Mouse (Mus musculus) limb, embryonic 12.5 days (tissue): ENCODE measurements at regions not wholly inside any gene's neighbourhood (a gene's known extent, or its start where the extent isn't known, plus 50 kb on each side); places are given as distances from the start of the nearest gene placed in this dataset.

Source experiments
- ATAC-seq: fragments of 200-750 bp; cut with Nextera tagmentation; 2 replicates; pipeline ENCODE4 v1.8.0; 2017; ENCODE audit warnings: low read depth, moderate TSS enrichment; ENCODE audit not compliant: insufficient number of reproducible peaks, insufficient read depth, low FRiP score, low TSS enrichment
- H3K27ac ChIP-seq: fragments of 300-500 bp; sonication (generic); 2 replicates; pipeline ENCODE4 v1.5.1; 2016; ENCODE audit warnings: mild to moderate bottlenecking, moderate library complexity
- H3K27me3 ChIP-seq: fragments of 300-500 bp; sonication (generic); 2 replicates; pipeline ENCODE4 v1.6.1; 2016; ENCODE audit warnings: mild to moderate bottlenecking, moderate library complexity
- H3K36me3 ChIP-seq: fragments of 300-500 bp; sonication (generic); 2 replicates; pipeline ENCODE4 v1.6.1; 2016; ENCODE audit warnings: mild to moderate bottlenecking, moderate library complexity
- H3K4me1 ChIP-seq: fragments of 300-500 bp; sonication (generic); replicated peaks from 2 replicates; pipeline ENCODE4 v1.6.1; 2016
- H3K4me2 ChIP-seq: fragments of 300-500 bp; sonication (generic); 2 replicates; pipeline ENCODE4 v1.6.1; 2016; ENCODE audit warnings: mild to moderate bottlenecking, moderate library complexity
- H3K4me3 ChIP-seq: fragments of 300-500 bp; sonication (generic); replicated peaks from 2 replicates; pipeline ENCODE4 v1.5.1; 2016; ENCODE audit warnings: mild to moderate bottlenecking
- H3K9ac ChIP-seq: fragments of 300-500 bp; sonication (generic); replicated peaks from 2 replicates; pipeline ENCODE4 v1.6.1; 2016; ENCODE audit warnings: mild to moderate bottlenecking, moderate library complexity
- H3K9me3 ChIP-seq: fragments of 300-500 bp; sonication (generic); 2 replicates; pipeline ENCODE4 v1.6.1; 2016; ENCODE audit warnings: mild to moderate bottlenecking, moderate library complexity
- WGBS: fragments of 180-500 bp; shearing (Covaris S2); methylation state at CpG from one replicate; pipeline ENCODE4 v1.1.7; 2016; 5-methylcytosine and 5-hydroxymethylcytosine counted together

DNA sequence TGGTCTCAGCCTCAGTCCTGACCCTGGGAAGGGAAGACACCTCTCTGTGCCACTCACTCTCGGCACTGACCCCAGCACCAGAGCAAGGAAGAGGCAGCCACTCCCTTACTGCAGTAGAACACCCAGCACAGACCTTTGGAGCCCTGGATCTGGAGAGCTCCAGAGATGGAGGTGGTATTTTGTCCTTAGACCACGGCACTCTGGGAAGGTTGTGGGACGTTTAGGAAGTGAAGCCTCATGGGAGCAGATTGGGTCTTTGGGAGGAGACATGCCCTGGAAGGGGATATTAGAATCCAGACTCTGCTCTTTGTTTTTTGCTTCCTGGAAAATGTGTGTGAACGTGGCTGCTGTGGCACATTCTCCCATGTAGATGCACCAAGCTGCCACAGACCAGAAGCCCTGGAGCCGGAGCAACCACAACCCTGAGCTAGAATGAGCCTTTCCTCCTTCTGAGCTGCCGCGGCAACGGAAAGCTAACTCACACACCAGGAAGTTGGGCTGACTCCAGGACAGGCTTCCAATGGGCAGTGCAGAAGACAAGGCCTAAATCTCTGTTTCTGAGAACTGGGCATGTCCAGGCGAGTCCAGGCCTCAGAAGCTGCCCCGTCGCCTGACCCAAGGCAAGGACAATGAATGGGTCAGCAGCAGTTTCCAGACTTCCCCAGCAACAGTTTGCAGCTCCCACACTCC, 356.9 kb upstream of the Kcnab2 start:
- peaks cover 13% of the 10 kb centered on the region for H3K27me3 ChIP-seq
- H3K4me1 ChIP-seq: no peaks in the 10 kb centered on the region
- no peak overlapping the region for H3K9ac ChIP-seq
- no peaks in the 10 kb centered on the region for H3K36me3 ChIP-seq
- 75% methylated on average over 11 of the region's 11 CpGs for WGBS
- no peak overlapping the region for H3K27ac ChIP-seq
- no peak overlapping the region for H3K4me2 ChIP-seq
- no peak overlapping the region for H3K4me3 ChIP-seq
- no peak for ATAC-seq
- peaks cover 14% of the 10 kb centered on the region; the same call in 1 of the 2 replicates for H3K9me3 ChIP-seq

DNA sequence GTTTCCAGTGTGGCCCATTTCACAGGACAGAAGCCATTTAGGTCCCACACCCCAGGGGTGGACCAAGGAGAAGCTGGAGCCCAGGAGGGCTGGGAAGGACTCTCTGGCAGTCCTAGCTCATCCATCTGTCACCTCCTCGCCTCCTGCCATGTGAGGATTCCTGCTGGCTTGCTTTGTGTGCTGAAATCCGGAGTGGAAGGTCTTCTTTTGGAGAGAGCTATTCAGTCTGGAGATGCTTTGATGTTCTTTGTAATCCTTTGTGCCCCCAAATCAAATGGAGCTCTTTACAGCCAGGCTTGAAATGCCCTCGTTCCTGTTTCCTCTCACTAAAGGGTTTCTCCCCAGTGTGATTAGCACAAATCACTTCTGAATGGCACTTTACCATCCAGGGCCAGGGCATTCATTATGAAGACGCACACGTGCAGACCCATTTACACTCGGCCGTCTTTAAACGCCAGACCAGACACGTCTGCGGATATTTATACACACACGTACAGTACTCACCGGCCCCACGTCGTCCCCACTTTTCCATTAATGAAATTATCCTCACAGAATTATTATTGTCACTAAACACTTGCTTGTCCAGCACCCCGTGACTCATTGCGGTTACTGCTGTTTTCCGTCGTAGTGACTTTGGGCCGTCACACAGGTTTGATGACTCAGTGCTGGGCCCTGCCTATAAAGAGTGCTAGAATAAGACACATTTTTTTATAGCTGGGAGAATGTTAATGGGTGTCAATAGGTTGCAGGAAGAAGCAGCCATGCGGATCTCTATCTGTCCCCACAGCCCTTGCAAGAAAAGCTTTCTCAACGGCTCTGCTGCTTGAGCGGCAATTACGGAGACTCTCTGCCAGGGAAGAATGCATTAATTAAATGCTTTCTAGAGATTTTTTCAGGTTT, 356.0 kb upstream of the Kcnab2 start:
- no peak overlapping the region for H3K4me3 ChIP-seq
- no peak overlapping the region for H3K27ac ChIP-seq
- peaks cover 15% of the 10 kb centered on the region for H3K9me3 ChIP-seq
- no peaks in the 10 kb centered on the region for H3K36me3 ChIP-seq
- H3K4me2 ChIP-seq: no peak overlapping the region
- no peaks in the 10 kb centered on the region for H3K4me1 ChIP-seq
- ATAC-seq: no peak
- 31% methylated on average over 23 of the region's 23 CpGs for WGBS
- peaks cover 13% of the 10 kb centered on the region for H3K27me3 ChIP-seq
- no peak overlapping the region for H3K9ac ChIP-seq

- Histone ChIP-seq H3K9me3 (peaks cover 23% of the 10 kb centered on the region), H3K27ac (no peak overlapping the region), H3K9ac (no peak overlapping the region), H3K4me3 (no peak overlapping the region), H3K4me2 (no peak overlapping the region), H3K4me1 (no peaks in the 10 kb centered on the region), H3K27me3 (peaks cover 13% of the 10 kb centered on the region), H3K36me3 (no peaks in the 10 kb centered on the region)
- 89% methylated on average over 10 of the region's 10 CpGs for WGBS
- no peak for ATAC-seq
Measured at GRCm38 (mm10) chr4:152832757-152833363, 355.2 kb upstream of the Kcnab2 start.

- H3K9ac ChIP-seq: no peak overlapping the region
- 26% methylated on average over 12 of the region's 12 CpGs for WGBS
- no peaks in the 10 kb centered on the region for H3K36me3 ChIP-seq
- no peak for ATAC-seq
- 0 out of 2 replicates have a peak, but pooled peaks cover 6% of the 10 kb centered on the region for H3K4me1 ChIP-seq
- H3K4me3 ChIP-seq: no peak overlapping the region
- peaks cover 20% of the 10 kb centered on the region for H3K9me3 ChIP-seq
- H3K27me3 ChIP-seq: peaks cover 39% of the 10 kb centered on the region
- no peak overlapping the region for H3K27ac ChIP-seq
- H3K4me2 ChIP-seq: no peak overlapping the region
Measured at GRCm38 (mm10) chr4:152825185-152825584, 347.5 kb upstream of the Kcnab2 start.

DNA sequence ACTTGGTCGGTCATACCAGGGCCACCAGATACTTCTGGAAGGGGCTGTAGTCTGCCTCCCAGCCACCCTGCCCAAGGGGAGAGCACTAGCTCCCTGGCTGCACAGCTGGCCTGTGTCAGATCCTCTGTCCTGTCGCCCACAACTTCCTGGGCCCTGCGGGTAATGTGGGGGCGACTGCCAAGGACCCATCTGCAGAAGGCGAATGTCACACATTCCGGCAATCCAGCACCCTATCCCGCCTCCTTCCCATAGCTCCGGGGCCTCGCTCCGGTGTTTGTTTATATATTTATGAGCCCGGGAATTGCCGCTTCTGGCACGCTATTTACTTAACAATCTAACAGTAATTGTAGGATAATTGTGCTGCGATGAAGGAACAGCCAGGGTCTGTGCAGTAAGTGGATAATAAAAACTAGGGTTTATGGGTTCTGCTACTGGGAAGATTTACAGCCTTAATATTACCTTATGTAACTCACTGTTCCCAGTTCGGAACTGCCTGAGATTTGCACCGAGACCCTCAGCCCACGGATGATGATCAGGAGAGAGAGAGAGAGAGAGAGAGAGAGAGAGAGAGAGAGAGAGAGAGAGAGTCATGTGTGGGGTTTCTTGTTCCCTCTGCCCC, 338.6 kb upstream of the Kcnab2 start:
- Histone ChIP-seq H3K4me2 (no peak overlapping the region), H3K4me3 (no peak overlapping the region), H3K36me3 (no peaks in the 10 kb centered on the region), H3K27ac (no peak overlapping the region), H3K9ac (no peak overlapping the region), H3K9me3 (no peaks in the 10 kb centered on the region), H3K27me3 (peaks cover 35% of the 10 kb centered on the region), H3K4me1 (peaks cover 9% of the 10 kb centered on the region)
- ATAC-seq: no peak
- WGBS: 19% methylated on average over 17 of the region's 17 CpGs

DNA sequence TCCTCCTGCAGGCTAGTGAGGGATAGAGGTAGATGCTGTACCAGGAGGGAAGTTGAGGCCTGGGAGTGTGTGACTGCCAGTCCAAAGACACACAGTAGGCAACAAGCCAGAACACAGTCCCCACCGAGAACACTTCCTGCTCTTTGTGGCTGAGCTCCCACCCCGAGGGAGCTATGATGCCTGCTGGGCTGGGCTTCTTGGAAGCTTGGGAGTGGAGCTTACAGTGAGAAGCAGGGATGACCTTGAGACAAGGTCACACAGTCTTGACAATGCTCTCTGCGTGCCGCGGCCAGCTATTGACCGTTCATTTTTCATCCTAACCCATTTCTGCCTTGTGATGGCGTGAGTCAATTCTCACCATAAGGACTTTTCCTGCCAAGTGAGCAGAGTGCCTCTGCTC, 328.9 kb upstream of the Kcnab2 start:
- no peak for ATAC-seq
- H3K27me3 ChIP-seq: 0 out of 2 replicates have a peak, but pooled peaks cover 5% of the 10 kb centered on the region
- no peak overlapping the region for H3K4me2 ChIP-seq
- WGBS: 84% methylated on average over 7 of the region's 7 CpGs
- H3K36me3 ChIP-seq: no peaks in the 10 kb centered on the region
- no peak overlapping the region for H3K4me3 ChIP-seq
- no peaks in the 10 kb centered on the region for H3K4me1 ChIP-seq
- no peak overlapping the region for H3K27ac ChIP-seq
- H3K9me3 ChIP-seq: no peaks in the 10 kb centered on the region
- no peak overlapping the region for H3K9ac ChIP-seq

DNA sequence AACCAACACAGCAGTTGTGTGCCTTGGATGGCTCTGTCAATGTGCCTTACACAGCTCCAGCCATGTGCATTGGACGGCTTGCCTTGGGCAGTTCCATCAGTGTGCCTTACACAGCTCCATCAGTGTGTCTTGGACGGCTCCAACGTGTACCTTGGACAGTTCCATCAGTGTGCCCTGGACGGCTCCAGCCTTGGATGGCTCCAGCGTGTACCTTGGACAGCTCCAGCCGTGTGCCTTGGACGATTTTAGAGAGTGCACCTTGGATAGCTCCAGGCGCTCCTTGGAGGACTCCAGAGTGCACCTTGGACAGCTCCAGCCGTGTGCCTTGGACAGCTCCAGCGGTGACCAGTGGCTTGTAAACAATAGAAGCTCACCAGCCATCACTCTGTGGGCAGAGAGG, 321.7 kb upstream of the Kcnab2 start:
- H3K4me2 ChIP-seq: no peak overlapping the region
- H3K36me3 ChIP-seq: no peaks in the 10 kb centered on the region
- H3K9ac ChIP-seq: no peak overlapping the region
- WGBS: 13% methylated on average over 10 of the region's 10 CpGs
- peak; percentile 90 for ATAC-seq
- no peak overlapping the region for H3K27ac ChIP-seq
- no peaks in the 10 kb centered on the region for H3K27me3 ChIP-seq
- no peaks in the 10 kb centered on the region for H3K9me3 ChIP-seq
- no peak overlapping the region for H3K4me3 ChIP-seq
- no peaks in the 10 kb centered on the region for H3K4me1 ChIP-seq

- Histone ChIP-seq H3K36me3 (no peaks in the 10 kb centered on the region), H3K27me3 (no peaks in the 10 kb centered on the region), H3K4me3 (no peak overlapping the region), H3K9me3 (peaks cover 13% of the 10 kb centered on the region; the same call in 1 of the 2 replicates), H3K4me2 (no peak overlapping the region), H3K27ac (no peak overlapping the region), H3K4me1 (peaks cover 4% of the 10 kb centered on the region; the same call in 1 of the 2 replicates), H3K9ac (no peak overlapping the region)
- 81% methylated on average over 7 of the region's 7 CpGs for WGBS
- ATAC-seq: no peak
Measured at GRCm38 (mm10) chr4:152788431-152788830, 310.8 kb upstream of the Kcnab2 start.

- 70% methylated on average over 2 of the region's 2 CpGs for WGBS
Measured at GRCm38 (mm10) chr4:152784972-152785371, 307.3 kb upstream of the Kcnab2 start.

GRCm38 (mm10) chr4:152779526-152779925, 301.9 kb upstream of the Kcnab2 start:
- no peaks in the 10 kb centered on the region for H3K36me3 ChIP-seq
- 85% methylated on average over 17 of the region's 17 CpGs for WGBS
- no peaks in the 10 kb centered on the region for H3K9me3 ChIP-seq
- no peaks in the 10 kb centered on the region for H3K4me1 ChIP-seq
- H3K9ac ChIP-seq: no peak overlapping the region
- H3K27ac ChIP-seq: no peak overlapping the region
- no peak overlapping the region for H3K4me2 ChIP-seq
- no peak overlapping the region for H3K4me3 ChIP-seq
- no peak for ATAC-seq
- H3K27me3 ChIP-seq: no peaks in the 10 kb centered on the region

More at GRCm38 (mm10) chr4:152784972-152785371, 307.3 kb upstream of the Kcnab2 start:
- no peak for ATAC-seq
- Histone ChIP-seq H3K4me3 (no peak overlapping the region), H3K9ac (no peak overlapping the region), H3K27me3 (no peaks in the 10 kb centered on the region), H3K4me2 (no peak overlapping the region), H3K4me1 (peaks cover 4% of the 10 kb centered on the region; the same call in 1 of the 2 replicates), H3K36me3 (no peaks in the 10 kb centered on the region), H3K27ac (no peak overlapping the region), H3K9me3 (no peaks in the 10 kb centered on the region)

- no peaks in the 10 kb centered on the region for H3K9me3 ChIP-seq
- no peak overlapping the region for H3K9ac ChIP-seq
- no peak for ATAC-seq
- no peak overlapping the region for H3K27ac ChIP-seq
- no peak overlapping the region for H3K4me3 ChIP-seq
- 82% methylated on average over 6 of the region's 6 CpGs for WGBS
- H3K4me1 ChIP-seq: 0 out of 2 replicates have a peak, but pooled peaks cover 2% of the 10 kb centered on the region
- H3K4me2 ChIP-seq: no peak overlapping the region
- no peaks in the 10 kb centered on the region for H3K36me3 ChIP-seq
- H3K27me3 ChIP-seq: no peaks in the 10 kb centered on the region
Measured at GRCm38 (mm10) chr4:152775801-152776200, 298.1 kb upstream of the Kcnab2 start.
